Mouse (Mus musculus) MEL (cell line): ENCODE measurements around the gene Parva.

Experiments used
- BHLHE40 ChIP-seq: IDR thresholded peaks from 2 replicates; pipeline ENCODE4 v1.6.1; 2012; ENCODE audit warnings: low read depth, mild to moderate bottlenecking, inconsistent platforms, low read length, improper control_type of control experiment, borderline replicate concordance
- CHD1 ChIP-seq: IDR thresholded peaks from 2 replicates; pipeline ENCODE4 v1.6.1; 2012; ENCODE audit warnings: low read depth, mild to moderate bottlenecking, inconsistent platforms, low read length, improper control_type of control experiment
- CTCF ChIP-seq, 3 experiments: IDR thresholded peaks in 2 of 3; conservative IDR thresholded peaks in 1 of 3; 2 replicates each; pipeline ENCODE4 v1.5.1; 2011 to 2012; ENCODE audit warnings: low read length in 3 of 3, low read depth in 2 of 3, mild to moderate bottlenecking in 2 of 3, improper control_type of control experiment in 1 of 3, inconsistent platforms in 1 of 3, mixed read lengths in 1 of 3, moderate library complexity in 1 of 3; ENCODE audit not compliant: control insufficient read depth in 1 of 3, insufficient read depth in 1 of 3, poor library complexity in 1 of 3, severe bottlenecking in 1 of 3
- MAX ChIP-seq: IDR thresholded peaks from 2 replicates; pipeline ENCODE4 v1.6.1; 2011; ENCODE audit warnings: low read length, improper control_type of control experiment
- MAZ ChIP-seq: IDR thresholded peaks from 2 replicates; pipeline ENCODE4 v1.6.1; 2012; ENCODE audit warnings: low read depth, mild to moderate bottlenecking, inconsistent platforms, low read length, improper control_type of control experiment
- POLR2AphosphoS5 ChIP-seq: IDR thresholded peaks from 2 replicates; pipeline ENCODE4 v1.6.1; 2012; ENCODE audit warnings: low read depth, borderline replicate concordance, mild to moderate bottlenecking, inconsistent platforms, low read length, moderate library complexity, mixed read lengths
- RAD21 ChIP-seq: IDR thresholded peaks from 2 replicates; pipeline ENCODE4 v1.6.1; 2011; ENCODE audit warnings: mild to moderate bottlenecking, low read depth, low read length, improper control_type of control experiment

GRCm38 (mm10) chr7:112490825-112491224 lies 63.5 kb downstream of the Parva start:
- TF ChIP-seq MAX (no peak), CTCF (IDR thresholded peaks at IDR 0.05 in 2 of 3, conservative IDR thresholded peaks at IDR 0.05 in 1 of 3; ENCODE audit: control insufficient read depth in 1 of 3, insufficient read depth in 1 of 3, low read depth in 2 of 3, low read length in 3 of 3, poor library complexity in 1 of 3, severe bottlenecking in 1 of 3) (no peak), POLR2AphosphoS5 (no peak), CHD1 (no peak), RAD21 (no peak), BHLHE40 (no peak), MAZ (no peak)
